Mouse (Mus musculus) embryonic facial prominence, embryonic 11.5 days (tissue): ENCODE measurements around the gene Plcg1. TPM values are rescaled to one million over a fixed set of nuclear protein-coding genes. Genes with fewer than 3 reads are reported as not detected.

Experiments
- ATAC-seq: fragments of 200-750 bp; cut with Nextera tagmentation; replicated peaks from 2 replicates; pipeline ENCODE4 v1.8.0; 2017; ENCODE audit warnings: low read depth; ENCODE audit not compliant: insufficient number of reproducible peaks, low FRiP score, low TSS enrichment
- DNase-seq: peaks from one replicate; pipeline ENCODE4 v3.0.0-alpha.2; 2015; ENCODE audit warnings: low spot score
- H3K27ac ChIP-seq: fragments of 300-500 bp; sonication (generic); replicated peaks from 2 replicates; pipeline ENCODE4 v1.5.1; 2014; ENCODE audit warnings: mild to moderate bottlenecking, low read depth, low read length, control low read depth
- H3K27me3 ChIP-seq: fragments of 300-500 bp; sonication (generic); 2 replicates; pipeline ENCODE4 v1.6.1; 2014; ENCODE audit warnings: mild to moderate bottlenecking, low read length, moderate library complexity, mixed read lengths; ENCODE audit not compliant: control insufficient read depth, insufficient read depth
- H3K36me3 ChIP-seq: fragments of 300-500 bp; sonication (generic); replicated peaks from 2 replicates; pipeline ENCODE4 v1.6.1; 2014; ENCODE audit warnings: low read depth, mild to moderate bottlenecking, low read length, moderate library complexity, mixed read lengths; ENCODE audit not compliant: control insufficient read depth, insufficient read depth
- H3K4me1 ChIP-seq: fragments of 300-500 bp; sonication (generic); 2 replicates; pipeline ENCODE4 v1.6.1; 2014; ENCODE audit warnings: low read length, mixed read lengths; ENCODE audit not compliant: control insufficient read depth, insufficient read depth
- H3K4me2 ChIP-seq: fragments of 300-500 bp; sonication (generic); 2 replicates; pipeline ENCODE4 v1.6.1; 2014; ENCODE audit warnings: low read depth, mild to moderate bottlenecking, control low read depth, low read length, moderate library complexity
- H3K4me3 ChIP-seq: fragments of 300-500 bp; sonication (generic); 2 replicates; pipeline ENCODE4 v1.5.1; 2014; ENCODE audit warnings: low read depth, low read length, control low read depth
- H3K9ac ChIP-seq: fragments of 300-500 bp; sonication (generic); replicated peaks from 2 replicates; pipeline ENCODE4 v1.6.1; 2014; ENCODE audit warnings: mild to moderate bottlenecking, control low read depth, low read length
- H3K9me3 ChIP-seq: fragments of 300-500 bp; sonication (generic); replicated peaks from 2 replicates; pipeline ENCODE4 v1.6.1; 2016; ENCODE audit warnings: mild to moderate bottlenecking, low read length, inconsistent platforms, mixed read lengths; ENCODE audit not compliant: control insufficient read depth
- WGBS: fragments of 180-500 bp; shearing (Covaris S2); extraction: QIAGEN DNeasy Blood & Tissue Kit; methylation state at CpG from one replicate; pipeline ENCODE4 v1.1.7; 2014; 5-methylcytosine and 5-hydroxymethylcytosine counted together
- polyA plus RNA-seq: library from polyadenylated mRNA; unstranded; fragments of >200 nt; fragmentation: Nextera tagmentation; extraction: Ambion mirVana; gene quantifications from 2 replicates; pipeline ENCODE4 v1.2.1, GENCODE M21; 2014

Plcg1 gene
- polyA plus RNA-seq, 1 experiment from 2014 or later = 64.6 TPM

DNA sequence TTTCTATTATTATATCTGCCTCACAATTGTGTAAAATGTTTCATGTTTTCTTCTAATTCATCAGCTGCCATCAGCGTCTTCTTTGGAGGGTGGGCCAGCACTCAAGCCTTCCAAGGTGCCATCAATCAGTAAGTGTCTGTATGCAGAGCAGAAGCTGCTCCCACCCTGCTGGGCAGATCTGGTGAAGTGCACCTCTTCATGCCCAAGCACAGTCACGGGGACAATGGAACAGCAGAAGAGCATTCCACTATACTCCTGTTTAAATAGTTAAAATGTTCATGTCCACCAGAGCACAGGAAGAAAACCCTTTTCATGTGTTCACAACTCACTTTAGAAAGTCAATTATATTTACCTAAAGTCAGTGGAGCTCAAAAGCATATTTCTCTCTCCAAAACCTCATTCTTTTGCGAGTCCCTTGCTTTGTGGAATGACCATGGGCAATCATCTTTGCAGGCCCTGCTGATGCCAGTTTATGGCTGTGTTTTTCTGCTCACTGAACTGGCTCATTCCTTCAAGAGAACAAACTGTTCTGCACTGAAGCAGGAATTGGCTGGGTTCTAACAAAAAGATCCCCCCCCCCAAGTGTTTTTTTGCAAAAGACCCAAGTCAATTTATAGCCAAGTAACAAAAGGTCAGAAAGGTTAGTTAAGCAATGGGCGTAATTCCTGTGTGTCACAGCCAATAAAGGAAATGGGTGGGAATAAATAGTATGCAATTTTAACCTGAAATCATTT lies 73.9 kb downstream of the Plcg1 start:
- DNase-seq = no peak
- Histone ChIP-seq H3K27ac (no peak overlapping the region), H3K4me1 (no peaks in the 10 kb centered on the region), H3K27me3 (no peaks in the 10 kb centered on the region), H3K9ac (no peak overlapping the region), H3K4me2 (no peak overlapping the region), H3K4me3 (no peak overlapping the region), H3K36me3 (no peaks in the 10 kb centered on the region), H3K9me3 (no peaks in the 10 kb centered on the region)
- ATAC-seq = no peak
- 67% methylated on average over 4 of the region's 4 CpGs for WGBS

DNA sequence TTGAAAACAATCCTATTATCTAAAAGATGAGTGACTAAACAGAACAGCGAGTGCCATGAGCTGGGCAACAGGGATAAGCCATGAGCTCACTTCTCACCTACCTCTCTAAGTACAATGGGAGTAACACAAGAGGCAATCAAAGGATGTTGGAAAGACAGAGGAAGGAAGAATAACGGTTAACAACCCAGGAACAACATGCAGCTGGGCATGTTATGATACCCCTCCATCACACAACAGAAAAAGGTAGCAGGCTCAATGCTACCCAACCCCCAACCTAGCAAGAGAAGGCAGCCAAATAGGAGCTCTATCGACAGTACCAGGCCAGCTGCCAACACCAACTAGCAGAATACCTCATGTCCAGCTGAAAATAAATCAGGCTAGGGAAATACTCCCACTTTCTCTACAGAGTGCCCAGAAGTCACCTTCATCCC lies 75.0 kb downstream of the Plcg1 start:
- H3K9ac ChIP-seq = no peak overlapping the region
- H3K36me3 ChIP-seq = no peaks in the 10 kb centered on the region
- no peak overlapping the region for H3K4me2 ChIP-seq
- no peaks in the 10 kb centered on the region for H3K4me1 ChIP-seq
- H3K27me3 ChIP-seq = no peaks in the 10 kb centered on the region
- no peak overlapping the region for H3K4me3 ChIP-seq
- DNase-seq (no peak), ATAC-seq (no peak)
- WGBS = 72% methylated on average over 3 of the region's 3 CpGs
- no peak overlapping the region for H3K27ac ChIP-seq
- H3K9me3 ChIP-seq = no peaks in the 10 kb centered on the region

DNA sequence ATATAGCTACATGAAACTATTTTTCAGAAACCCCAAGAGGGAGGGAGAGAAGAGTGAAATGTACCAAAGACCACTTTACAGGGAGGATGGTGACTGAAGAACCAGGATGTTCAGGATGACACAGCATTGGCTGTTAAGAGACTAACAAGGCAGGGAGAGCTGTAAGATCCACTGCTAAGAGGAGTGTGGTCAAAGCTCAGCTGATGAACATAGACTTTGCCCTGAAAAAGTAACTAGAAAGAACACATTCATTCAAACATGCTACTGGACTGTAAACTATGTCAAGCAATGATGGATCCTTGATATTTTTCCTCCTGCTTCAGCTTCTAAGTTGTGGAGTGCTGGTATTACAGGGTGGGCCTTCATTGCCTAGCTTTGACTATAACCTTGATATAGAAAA lies 79.3 kb downstream of the Plcg1 start:
- H3K4me3 ChIP-seq = no peak overlapping the region
- no peak for DNase-seq
- H3K9me3 ChIP-seq = no peaks in the 10 kb centered on the region
- no peaks in the 10 kb centered on the region for H3K4me1 ChIP-seq
- H3K27ac ChIP-seq = no peak overlapping the region
- no peak overlapping the region for H3K9ac ChIP-seq
- no peaks in the 10 kb centered on the region for H3K27me3 ChIP-seq
- H3K4me2 ChIP-seq = no peak overlapping the region
- ATAC-seq = no peak
- no peaks in the 10 kb centered on the region for H3K36me3 ChIP-seq

DNA sequence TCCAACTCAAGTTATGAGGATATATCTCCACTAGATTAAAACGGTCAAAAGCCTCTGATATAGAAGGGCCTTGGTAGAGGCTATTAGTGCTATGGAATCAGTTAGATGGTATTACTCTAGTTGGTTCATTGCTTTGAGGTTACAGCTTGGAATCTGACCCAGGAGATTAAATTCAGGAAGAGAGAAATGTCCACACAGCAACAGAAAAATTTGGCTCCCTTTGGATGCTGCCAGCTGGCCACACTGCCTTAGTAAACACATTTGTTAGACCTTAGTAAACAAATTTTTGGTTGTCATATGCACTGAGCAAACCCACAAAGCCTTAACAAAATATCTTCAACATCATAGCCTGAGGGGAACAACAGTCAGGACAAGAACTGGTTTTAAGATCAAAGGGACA lies 79.7 kb downstream of the Plcg1 start:
- ATAC-seq (no peak), DNase-seq (no peak)
- H3K4me3 ChIP-seq = no peak overlapping the region
- WGBS = 93% methylated on average over 1 of the region's 1 CpGs
- H3K27ac ChIP-seq = no peak overlapping the region
- no peaks in the 10 kb centered on the region for H3K4me1 ChIP-seq
- H3K27me3 ChIP-seq = no peaks in the 10 kb centered on the region
- H3K9me3 ChIP-seq = no peaks in the 10 kb centered on the region
- no peaks in the 10 kb centered on the region for H3K36me3 ChIP-seq
- no peak overlapping the region for H3K9ac ChIP-seq
- no peak overlapping the region for H3K4me2 ChIP-seq

Other genes starting within 250 kb of the Plcg1 start
- gene Top1, start 85.4 kb upstream of the Plcg1 start, polyA plus RNA-seq = 99.6 and 113 TPM in 2 replicates
- gene Zhx3, start 141.7 kb downstream of the Plcg1 start, polyA plus RNA-seq = 8.0 and 8.1 TPM in 2 replicates
- 0.50 and 0.88 TPM in 2 replicates for gene Lpin3, start 149.4 kb downstream of the Plcg1 start, polyA plus RNA-seq
- gene Emilin3, start 181.0 kb downstream of the Plcg1 start, polyA plus RNA-seq = 3.3 and 4.1 TPM in 2 replicates